Mouse (Mus musculus) liver, embryonic 14.5 days (tissue): ENCODE results near the gene Ccdc120.

Experiments
- CTCF ChIP-seq: IDR thresholded peaks from 2 replicates; pipeline ENCODE4 v1.5.1; 2016; ENCODE audit warnings: antibody characterized with exemption, low read depth, control low read depth
- EP300 ChIP-seq: IDR thresholded peaks from 2 replicates; pipeline ENCODE4 v1.6.1; 2016; ENCODE audit warnings: antibody characterized with exemption, low read depth

DNA sequence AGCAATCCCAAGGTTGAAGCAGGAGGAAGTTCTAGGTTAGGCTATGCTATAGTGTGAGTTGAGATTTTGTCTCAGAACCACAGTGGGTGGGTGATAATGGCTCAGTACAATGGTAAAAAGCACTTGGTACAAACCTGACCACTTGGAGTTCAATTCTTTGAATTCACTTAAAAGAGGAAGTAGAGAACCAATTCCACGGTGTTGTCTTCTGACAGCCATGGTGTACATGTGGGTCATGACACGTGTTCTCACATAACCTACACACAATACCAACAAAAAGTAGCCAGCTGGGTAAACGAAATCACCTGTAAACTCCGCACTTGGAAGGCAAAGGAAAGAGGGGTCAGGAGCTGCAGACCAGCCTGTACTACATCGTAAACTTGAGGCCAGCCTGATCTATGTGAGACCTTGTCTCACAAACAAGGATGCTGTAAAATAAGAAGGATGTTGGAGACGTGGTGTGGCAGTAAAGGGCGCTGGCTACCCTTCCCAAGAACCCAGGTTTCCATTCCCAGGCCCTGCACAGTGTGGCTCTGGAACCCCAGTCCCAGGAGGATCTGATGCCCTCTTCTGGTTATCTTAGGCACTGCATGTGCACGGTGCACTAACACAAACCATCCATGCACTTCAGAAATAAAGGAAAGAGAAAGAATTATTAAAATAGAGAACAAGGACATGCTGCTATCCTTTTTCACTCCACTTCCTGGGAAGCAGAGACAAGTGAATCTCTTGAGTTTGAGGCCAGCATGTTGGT lies 25.8 kb upstream of the Ccdc120 start:
- TF ChIP-seq CTCF (peak; percentile 88), EP300 (no peak)
